Mouse (Mus musculus) testis, adult 2 months (tissue): ENCODE data around the gene Casz1.

Source experiments
- CTCF ChIP-seq: fragments of 200-500 bp; IDR thresholded peaks from 2 replicates; pipeline ENCODE4 v1.5.1; 2012; ENCODE audit warnings: low read depth, mild to moderate bottlenecking, inconsistent platforms, low read length, moderate library complexity; ENCODE audit not compliant: control insufficient read depth, insufficient read depth, insufficient replicate concordance
- POLR2A ChIP-seq: fragments of 200-500 bp; IDR thresholded peaks from 2 replicates; pipeline ENCODE4 v1.6.1; 2012; ENCODE audit warnings: low read depth, mild to moderate bottlenecking, inconsistent platforms, low read length, moderate library complexity; ENCODE audit not compliant: control insufficient read depth

- TF ChIP-seq CTCF (no peak), POLR2A (no peak)
These were observed 593 bp upstream of the Casz1 start for GRCm38 (mm10) chr4:148803636-148804035.
